Mouse (Mus musculus): Measurements from ENCODE around the gene Samd1. TPM values are rescaled to one million over a fixed set of nuclear protein-coding genes. Genes with fewer than 3 reads are reported as not detected.

The Samd1 gene
- 10 to 100 TPM; 27.4 to 44.2 (median 34.9) TPM for total RNA-seq (2022)

GRCm38 (mm10) chr8:83997511-83998141 lies at the start of gene Samd1:
Gene Samd1, plus strand, starts transcription at chr8:83997672.
- DNase-seq, result no peak

- DNase-seq, result no peak
These were observed 42.7 kb upstream of the Samd1 start for GRCm38 (mm10) chr8:83954749-83955105.

- peak; percentile 99 for DNase-seq
These were observed 42.1 kb upstream of the Samd1 start, which contains the start of the genes Gm10644 and Asf1b for GRCm38 (mm10) chr8:83955106-83955957. Gene Gm10644, minus strand, starts transcription at chr8:83955205. Gene Asf1b, plus strand, starts transcription at chr8:83955507.

GRCm38 (mm10) chr8:83955958-83956218 lies 41.6 kb upstream of the Samd1 start:
- no peak for DNase-seq

- DNase-seq, result no peak
These were observed 40.7 kb upstream of the Samd1 start for GRCm38 (mm10) chr8:83956789-83957188.

- peak; percentile 70 for DNase-seq
These were observed 33.3 kb upstream of the Samd1 start for GRCm38 (mm10) chr8:83964015-83964765.

- DNase-seq, result no peak
These were observed 29.8 kb upstream of the Samd1 start for GRCm38 (mm10) chr8:83967701-83968100.

- no peak for DNase-seq
These were observed 26.4 kb upstream of the Samd1 start for GRCm38 (mm10) chr8:83971121-83971520.

GRCm38 (mm10) chr8:83971661-83972060 lies 25.8 kb upstream of the Samd1 start:
- DNase-seq, result no peak

GRCm38 (mm10) chr8:83972150-83973120 lies 25.0 kb upstream of the Samd1 start, which contains the start of gene Prkaca:
Gene Prkaca, plus strand, starts transcription at chr8:83972993.
- peak; percentile 99 for DNase-seq

- no peak for DNase-seq
These were observed 24.1 kb upstream of the Samd1 start for GRCm38 (mm10) chr8:83973161-83974031.

- DNase-seq, result no peak
These were observed 23.0 kb upstream of the Samd1 start for GRCm38 (mm10) chr8:83974521-83974920.

GRCm38 (mm10) chr8:83976101-83976630 lies 21.3 kb upstream of the Samd1 start:
- DNase-seq, result no peak

GRCm38 (mm10) chr8:83976779-83977350 lies 20.6 kb upstream of the Samd1 start:
- no peak for DNase-seq

GRCm38 (mm10) chr8:83977646-83978045 lies 19.8 kb upstream of the Samd1 start:
- DNase-seq, result no peak

GRCm38 (mm10) chr8:83978200-83978599 lies 19.3 kb upstream of the Samd1 start:
- DNase-seq, result no peak

GRCm38 (mm10) chr8:83980250-83980649 lies 17.2 kb upstream of the Samd1 start:
- DNase-seq, result no peak

- DNase-seq, result no peak
These were observed 16.6 kb upstream of the Samd1 start for GRCm38 (mm10) chr8:83980845-83981244.

- DNase-seq, result no peak
These were observed 15.9 kb upstream of the Samd1 start for GRCm38 (mm10) chr8:83981533-83981932.

GRCm38 (mm10) chr8:83982449-83982848 lies 15.0 kb upstream of the Samd1 start:
- DNase-seq, result no peak

Data from adrenal gland, adult 8-10 months (tissue).